Mouse (Mus musculus): ENCODE results near the gene 4930426L09Rik. TPM values are rescaled to one million over a fixed set of nuclear protein-coding genes. Genes with fewer than 3 reads are reported as not detected.

Gene 4930426L09Rik
- polyA plus RNA-seq, 1 experiment from 2014 or later = 0.18 TPM

- no peak for ATAC-seq
- Histone ChIP-seq H3K9me3 (ENCODE audit: control insufficient read depth, low read length) (no peaks in the 10 kb centered on the region), H3K27ac (ENCODE audit: low read depth, low read length) (no peak overlapping the region), H3K4me1 (ENCODE audit: control insufficient read depth, insufficient read depth, low read depth, low read length) (no peaks in the 10 kb centered on the region; the same call in 1 of the 2 replicates), H3K4me3 (ENCODE audit: low read length) (no peak overlapping the region), H3K4me2 (ENCODE audit: low read length) (no peak overlapping the region), H3K27me3 (replicated peaks; ENCODE audit: control insufficient read depth, insufficient read depth, low read length) (no peaks in the 10 kb centered on the region), H3K36me3 (ENCODE audit: control insufficient read depth, insufficient read depth, low read length) (no peaks in the 10 kb centered on the region), H3K9ac (ENCODE audit: low read depth, low read length) (no peak overlapping the region)
- WGBS = 85% methylated on average over 4 of the region's 4 CpGs
Observed at GRCm38 (mm10) chr2:18979046-18979445, 19.1 kb upstream of the 4930426L09Rik start.

GRCm38 (mm10) chr2:18979675-18980074 is 18.5 kb upstream of the 4930426L09Rik start:
- Histone ChIP-seq H3K4me3 (ENCODE audit: low read length) (no peak overlapping the region), H3K27ac (ENCODE audit: low read depth, low read length) (no peak overlapping the region), H3K4me2 (ENCODE audit: low read length) (no peak overlapping the region), H3K9me3 (ENCODE audit: control insufficient read depth, low read length) (no peaks in the 10 kb centered on the region), H3K36me3 (ENCODE audit: control insufficient read depth, insufficient read depth, low read length) (no peaks in the 10 kb centered on the region), H3K9ac (ENCODE audit: low read depth, low read length) (no peak overlapping the region), H3K27me3 (replicated peaks; ENCODE audit: control insufficient read depth, insufficient read depth, low read length) (no peaks in the 10 kb centered on the region), H3K4me1 (ENCODE audit: control insufficient read depth, insufficient read depth, low read depth, low read length) (no peaks in the 10 kb centered on the region; the same call in 1 of the 2 replicates)
- 76% methylated on average over 7 of the region's 7 CpGs for WGBS
- ATAC-seq = no peak

- Histone ChIP-seq H3K9me3 (ENCODE audit: control insufficient read depth, low read length) (peaks cover 3% of the 10 kb centered on the region; the same call in 1 of the 2 replicates), H3K4me2 (ENCODE audit: low read length) (no peak overlapping the region), H3K36me3 (ENCODE audit: control insufficient read depth, insufficient read depth, low read length) (no peaks in the 10 kb centered on the region; the same call in 1 of the 2 replicates), H3K9ac (ENCODE audit: low read depth, low read length) (no peak overlapping the region), H3K4me1 (ENCODE audit: control insufficient read depth, insufficient read depth, low read depth, low read length) (no peaks in the 10 kb centered on the region; the same call in 1 of the 2 replicates), H3K4me3 (ENCODE audit: low read length) (no peak overlapping the region), H3K27me3 (replicated peaks; ENCODE audit: control insufficient read depth, insufficient read depth, low read length) (no peaks in the 10 kb centered on the region), H3K27ac (ENCODE audit: low read depth, low read length) (no peak overlapping the region)
- no peak for ATAC-seq
- 83% methylated on average over 6 of the region's 6 CpGs for WGBS
Observed at GRCm38 (mm10) chr2:18982581-18982980, 15.6 kb upstream of the 4930426L09Rik start.

- no peak overlapping the region for H3K4me2 ChIP-seq (ENCODE audit: low read length)
- no peak overlapping the region for H3K27ac ChIP-seq (ENCODE audit: low read depth, low read length)
- no peak overlapping the region for H3K4me3 ChIP-seq (ENCODE audit: low read length)
- H3K36me3 ChIP-seq (ENCODE audit: control insufficient read depth, insufficient read depth, low read length) = no peaks in the 10 kb centered on the region; the same call in 1 of the 2 replicates
- H3K9me3 ChIP-seq (ENCODE audit: control insufficient read depth, low read length) = peaks cover 6% of the 10 kb centered on the region
- ATAC-seq = no peak
- H3K4me1 ChIP-seq (ENCODE audit: control insufficient read depth, insufficient read depth, low read depth, low read length) = no peaks in the 10 kb centered on the region; the same call in 1 of the 2 replicates
- no peaks in the 10 kb centered on the region for H3K27me3 ChIP-seq (replicated peaks; ENCODE audit: control insufficient read depth, insufficient read depth, low read length)
- no peak overlapping the region for H3K9ac ChIP-seq (ENCODE audit: low read depth, low read length)
Observed at GRCm38 (mm10) chr2:18983546-18983945, 14.6 kb upstream of the 4930426L09Rik start.

- H3K9me3 ChIP-seq (ENCODE audit: control insufficient read depth, low read length) = peaks cover 6% of the 10 kb centered on the region
- no peak overlapping the region for H3K4me3 ChIP-seq (ENCODE audit: low read length)
- no peaks in the 10 kb centered on the region; the same call in 1 of the 2 replicates for H3K4me1 ChIP-seq (ENCODE audit: control insufficient read depth, insufficient read depth, low read depth, low read length)
- no peak overlapping the region for H3K9ac ChIP-seq (ENCODE audit: low read depth, low read length)
- no peak overlapping the region for H3K4me2 ChIP-seq (ENCODE audit: low read length)
- no peaks in the 10 kb centered on the region; the same call in 1 of the 2 replicates for H3K36me3 ChIP-seq (ENCODE audit: control insufficient read depth, insufficient read depth, low read length)
- WGBS = 94% methylated on average over 15 of the region's 15 CpGs
- H3K27ac ChIP-seq (ENCODE audit: low read depth, low read length) = no peak overlapping the region
- no peak for ATAC-seq
- H3K27me3 ChIP-seq (replicated peaks; ENCODE audit: control insufficient read depth, insufficient read depth, low read length) = no peaks in the 10 kb centered on the region
Observed at GRCm38 (mm10) chr2:18984095-18984847, 13.9 kb upstream of the 4930426L09Rik start.

GRCm38 (mm10) chr2:18985506-18985905 is 12.6 kb upstream of the 4930426L09Rik start:
- H3K9me3 ChIP-seq (ENCODE audit: control insufficient read depth, low read length) = peaks cover 6% of the 10 kb centered on the region
- H3K9ac ChIP-seq (ENCODE audit: low read depth, low read length) = no peak overlapping the region
- H3K36me3 ChIP-seq (ENCODE audit: control insufficient read depth, insufficient read depth, low read length) = no peaks in the 10 kb centered on the region; the same call in 1 of the 2 replicates
- no peak for ATAC-seq
- no peak overlapping the region for H3K4me2 ChIP-seq (ENCODE audit: low read length)
- H3K4me1 ChIP-seq (ENCODE audit: control insufficient read depth, insufficient read depth, low read depth, low read length) = no peaks in the 10 kb centered on the region
- no peak overlapping the region for H3K27ac ChIP-seq (ENCODE audit: low read depth, low read length)
- H3K4me3 ChIP-seq (ENCODE audit: low read length) = no peak overlapping the region
- whole genome bisulfite sequencing = 83% methylated on average over 3 of the region's 3 CpGs
- no peaks in the 10 kb centered on the region for H3K27me3 ChIP-seq (replicated peaks; ENCODE audit: control insufficient read depth, insufficient read depth, low read length)

- Histone ChIP-seq H3K27me3 (replicated peaks; ENCODE audit: control insufficient read depth, insufficient read depth, low read length) (no peaks in the 10 kb centered on the region), H3K9ac (ENCODE audit: low read depth, low read length) (no peak overlapping the region), H3K9me3 (ENCODE audit: control insufficient read depth, low read length) (peaks cover 6% of the 10 kb centered on the region), H3K4me2 (ENCODE audit: low read length) (no peak overlapping the region), H3K36me3 (ENCODE audit: control insufficient read depth, insufficient read depth, low read length) (no peaks in the 10 kb centered on the region; the same call in 1 of the 2 replicates), H3K4me3 (ENCODE audit: low read length) (no peak overlapping the region), H3K27ac (ENCODE audit: low read depth, low read length) (no peak overlapping the region), H3K4me1 (ENCODE audit: control insufficient read depth, insufficient read depth, low read depth, low read length) (no peaks in the 10 kb centered on the region)
- ATAC-seq = no peak
- 92% methylated on average over 3 of the region's 3 CpGs for WGBS
Observed at GRCm38 (mm10) chr2:18988885-18989284, 9.3 kb upstream of the 4930426L09Rik start.

GRCm38 (mm10) chr2:18992512-18993510 is 5.3 kb upstream of the 4930426L09Rik start:
- H3K4me1 ChIP-seq (ENCODE audit: control insufficient read depth, insufficient read depth, low read depth, low read length) = peaks cover 11% of the 10 kb centered on the region
- H3K27ac ChIP-seq (ENCODE audit: low read depth, low read length) = no peak overlapping the region
- WGBS = 80% methylated on average over 7 of the region's 7 CpGs
- no peaks in the 10 kb centered on the region for H3K27me3 ChIP-seq (replicated peaks; ENCODE audit: control insufficient read depth, insufficient read depth, low read length)
- peaks cover under 1% of the 10 kb centered on the region; the same call in 1 of the 2 replicates for H3K9me3 ChIP-seq (ENCODE audit: control insufficient read depth, low read length)
- H3K4me3 ChIP-seq (ENCODE audit: low read length) = no peak overlapping the region
- no peak overlapping the region for H3K9ac ChIP-seq (ENCODE audit: low read depth, low read length)
- ATAC-seq = no peak
- no peak overlapping the region for H3K4me2 ChIP-seq (ENCODE audit: low read length)
- no peaks in the 10 kb centered on the region for H3K36me3 ChIP-seq (ENCODE audit: control insufficient read depth, insufficient read depth, low read length)
